Mouse (Mus musculus) lung, postnatal 25 days (tissue): Measurements from ENCODE around the gene Olfr862.

Experiments used
- DNase-seq: peaks from one replicate; pipeline ENCODE4 v3.0.0; 2022; ENCODE audit warnings: low spot score

Gene Olfr862

DNA sequence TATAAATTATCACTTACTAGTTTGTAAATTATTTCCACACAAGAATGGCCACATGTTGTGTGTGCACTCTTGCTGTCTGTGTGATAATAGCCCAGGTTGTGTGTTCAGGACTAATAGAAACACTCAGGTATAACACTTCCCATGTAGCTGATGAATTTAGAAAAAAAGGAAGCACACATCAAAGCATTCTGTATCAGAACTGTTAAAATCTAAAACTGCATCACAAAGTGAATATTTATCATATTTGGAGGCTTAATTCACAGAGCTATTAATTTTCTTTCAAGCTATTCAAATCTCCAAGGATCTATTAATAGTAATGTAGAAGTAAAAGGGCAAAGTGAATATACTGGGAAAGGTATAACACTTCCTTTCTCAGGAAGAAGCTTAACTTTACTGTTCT lies at the start of gene Olfr862:
TSS of gene Olfr862 (minus strand) at position 101 of the 400 bp plus-strand sequence.
- DNase-seq, result no peak

DNA sequence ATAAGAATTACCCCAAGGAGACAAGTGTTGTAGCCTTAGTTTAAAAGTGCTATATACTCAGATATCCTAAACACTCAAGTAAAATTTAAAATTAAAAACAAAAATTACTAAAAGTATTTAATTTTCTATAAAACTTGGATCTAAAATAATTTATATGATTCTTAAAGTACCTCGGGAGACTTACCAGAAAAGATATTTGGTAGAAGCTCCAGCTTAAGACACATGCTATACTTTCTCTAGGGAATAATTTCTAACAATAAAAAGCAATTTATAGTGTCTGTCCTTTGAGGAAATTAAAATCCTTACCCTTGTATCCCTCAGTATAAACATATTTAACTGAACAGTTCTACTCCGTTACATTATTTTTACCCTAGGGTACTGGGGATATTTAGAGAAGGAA lies 28.8 kb upstream of the Olfr862 start, which contains the start of gene Olfr77:
TSS of gene Olfr77 (plus strand) at position 301 of the 400 bp plus-strand sequence.
- no peak for DNase-seq

DNA sequence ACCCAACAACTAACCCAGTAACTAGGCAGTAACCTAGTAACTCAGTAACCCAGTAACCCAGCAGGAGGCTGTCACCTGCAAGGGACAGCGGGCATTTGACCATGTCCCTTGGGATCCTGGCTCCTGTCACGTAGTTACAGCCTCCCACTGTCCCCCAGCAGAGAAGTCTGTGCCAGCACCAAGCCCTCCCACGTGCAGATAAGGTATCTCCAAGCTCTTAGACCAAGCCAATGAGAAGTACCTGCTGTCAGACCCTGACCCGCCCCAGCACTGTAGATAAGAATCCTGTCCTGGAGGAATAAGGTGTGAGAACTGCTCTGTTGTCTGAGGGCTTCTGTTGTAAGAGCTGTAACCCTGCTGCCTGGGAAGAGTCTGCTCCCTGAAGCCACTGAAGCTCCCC lies 23.4 kb upstream of the Olfr862 start:
- DNase-seq, result no peak

DNA sequence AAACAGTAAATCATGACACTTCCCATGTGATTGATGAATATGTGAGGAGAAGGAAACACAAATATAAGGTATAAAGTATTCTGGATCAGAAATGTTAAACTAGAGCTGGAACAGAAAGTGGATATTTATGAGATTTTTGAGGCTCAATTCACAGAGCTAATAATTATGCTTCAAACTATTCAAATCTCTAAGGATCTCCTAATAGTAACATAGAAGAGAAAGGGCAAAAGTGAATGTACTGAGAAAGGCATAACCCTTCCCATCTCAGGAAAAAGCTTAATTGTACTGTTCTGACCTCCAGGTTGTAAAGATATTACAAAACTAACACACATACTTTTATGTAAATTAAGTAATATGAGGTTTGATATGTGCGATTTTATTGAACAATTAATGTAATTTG lies 38.2 kb downstream of the Olfr862 start, which contains the start of gene Olfr860:
TSS of gene Olfr860 (minus strand) at position 101 of the 400 bp plus-strand sequence.
- DNase-seq, result no peak
